Mouse (Mus musculus) MEL (cell line): ENCODE measurements around the gene Krtcap2. TPM values are rescaled to one million over a fixed set of nuclear protein-coding genes. Genes with fewer than 3 reads are reported as not detected.

Experiments used
- DNase-seq: peaks from one replicate; pipeline ENCODE4 v3.0.0; 2011; ENCODE audit warnings: low read depth, low spot score
- H3K27ac ChIP-seq: 2 replicates; pipeline ENCODE4 v1.5.1; 2012; ENCODE audit warnings: low read depth, mild to moderate bottlenecking, control low read depth, low read length, moderate library complexity; ENCODE audit not compliant: control insufficient read depth
- H3K27me3 ChIP-seq, 2 experiments: fragments of 150-350 bp in 1 of 2; sonication (generic) in 1 of 2; 2 replicates each; pipeline ENCODE4 v1.6.1; 2012; ENCODE audit warnings: low read length in 2 of 2, mild to moderate bottlenecking in 2 of 2, improper control_type of control experiment in 1 of 2, moderate library complexity in 1 of 2; ENCODE audit not compliant: insufficient read depth in 2 of 2, control insufficient read depth in 1 of 2
- H3K36me3 ChIP-seq, 2 experiments: 2 replicates each; pipeline ENCODE4 v1.6.1; 2012 to 2014; ENCODE audit warnings: low read length in 2 of 2, improper control_type of control experiment in 1 of 2, inconsistent platforms in 1 of 2, mild to moderate bottlenecking in 1 of 2; ENCODE audit not compliant: insufficient read depth in 2 of 2, control insufficient read depth in 1 of 2
- H3K4me1 ChIP-seq, 2 experiments: fragments of 150-350 bp in 1 of 2; sonication (generic) in 1 of 2; 2 replicates each; pipeline ENCODE4 v1.6.1; 2012; ENCODE audit warnings: low read length in 2 of 2, improper control_type of control experiment in 1 of 2, mild to moderate bottlenecking in 1 of 2; ENCODE audit not compliant: insufficient read depth in 2 of 2, control insufficient read depth in 1 of 2
- H3K4me3 ChIP-seq, 2 experiments: fragments of 150-350 bp in 1 of 2; sonication (generic) in 1 of 2; 2 replicates each; pipeline ENCODE4 v1.5.1; 2012; ENCODE audit warnings: low read depth in 2 of 2, low read length in 2 of 2, mild to moderate bottlenecking in 2 of 2, moderate library complexity in 2 of 2, control low read depth in 1 of 2, improper control_type of control experiment in 1 of 2; ENCODE audit not compliant: control insufficient read depth in 1 of 2, insufficient read depth in 1 of 2
- H3K79me2 ChIP-seq: 2 replicates; pipeline ENCODE4 v1.6.1; 2012; ENCODE audit warnings: mild to moderate bottlenecking, low read length, moderate library complexity; ENCODE audit not compliant: control insufficient read depth, poor library complexity, insufficient read depth
- H3K9ac ChIP-seq: 2 replicates; pipeline ENCODE4 v1.6.1; 2012; ENCODE audit warnings: low read depth, mild to moderate bottlenecking, control low read depth, low read length, moderate library complexity; ENCODE audit not compliant: control insufficient read depth, poor library complexity, severe bottlenecking
- H3K9me3 ChIP-seq: fragments of 150-350 bp; sonication (generic); replicated peaks from 2 replicates; pipeline ENCODE4 v1.6.1; 2012; ENCODE audit warnings: mild to moderate bottlenecking, low read length, improper control_type of control experiment, moderate library complexity; ENCODE audit not compliant: insufficient read depth
- CHD1 ChIP-seq: IDR thresholded peaks from 2 replicates; pipeline ENCODE4 v1.6.1; 2012; ENCODE audit warnings: low read depth, mild to moderate bottlenecking, inconsistent platforms, low read length, improper control_type of control experiment
- CHD2 ChIP-seq: IDR thresholded peaks from 2 replicates; pipeline ENCODE4 v1.6.1; 2011; ENCODE audit warnings: low read length, improper control_type of control experiment
- CTCF ChIP-seq, 3 experiments: IDR thresholded peaks in 2 of 3; conservative IDR thresholded peaks in 1 of 3; 2 replicates each; pipeline ENCODE4 v1.5.1; 2011 to 2012; ENCODE audit warnings: low read length in 3 of 3, low read depth in 2 of 3, mild to moderate bottlenecking in 2 of 3, improper control_type of control experiment in 1 of 3, inconsistent platforms in 1 of 3, mixed read lengths in 1 of 3, moderate library complexity in 1 of 3; ENCODE audit not compliant: control insufficient read depth in 1 of 3, insufficient read depth in 1 of 3, poor library complexity in 1 of 3, severe bottlenecking in 1 of 3
- ELF1 ChIP-seq: IDR thresholded peaks from 2 replicates; pipeline ENCODE4 v1.6.1; 2014; ENCODE audit warnings: low read depth, mild to moderate bottlenecking, inconsistent platforms, low read length, improper control_type of control experiment, moderate library complexity
- GABPA ChIP-seq: IDR thresholded peaks from 2 replicates; pipeline ENCODE4 v1.6.1; 2012; ENCODE audit warnings: low read depth, mild to moderate bottlenecking, inconsistent platforms, low read length, improper control_type of control experiment, moderate library complexity
- GATA1 ChIP-seq: IDR thresholded peaks from 2 replicates; pipeline ENCODE4 v1.6.1; 2011; ENCODE audit warnings: low read depth, low read length, improper control_type of control experiment
- HCFC1 ChIP-seq: IDR thresholded peaks from 2 replicates; pipeline ENCODE4 v1.6.1; 2012; ENCODE audit warnings: low read depth, mild to moderate bottlenecking, inconsistent platforms, low read length, improper control_type of control experiment, moderate library complexity
- JUND ChIP-seq: IDR thresholded peaks from 2 replicates; pipeline ENCODE4 v1.6.1; 2011; ENCODE audit warnings: low read depth, mild to moderate bottlenecking, improper control_type of control experiment, low read length
- MAFK ChIP-seq: IDR thresholded peaks from 2 replicates; pipeline ENCODE4 v1.6.1; 2011; ENCODE audit warnings: low read depth, mild to moderate bottlenecking, low read length, improper control_type of control experiment, borderline replicate concordance
- MAX ChIP-seq: IDR thresholded peaks from 2 replicates; pipeline ENCODE4 v1.6.1; 2011; ENCODE audit warnings: low read length, improper control_type of control experiment
- MAZ ChIP-seq: IDR thresholded peaks from 2 replicates; pipeline ENCODE4 v1.6.1; 2012; ENCODE audit warnings: low read depth, mild to moderate bottlenecking, inconsistent platforms, low read length, improper control_type of control experiment
- MXI1 ChIP-seq: IDR thresholded peaks from 2 replicates; pipeline ENCODE4 v1.6.1; 2011; ENCODE audit warnings: mild to moderate bottlenecking, low read depth, low read length, improper control_type of control experiment
- MYB ChIP-seq: IDR thresholded peaks from 2 replicates; pipeline ENCODE4 v1.6.1; 2011; ENCODE audit warnings: mild to moderate bottlenecking, low read depth, low read length, improper control_type of control experiment
- MYC ChIP-seq: IDR thresholded peaks from 2 replicates; pipeline ENCODE4 v1.6.1; 2011; ENCODE audit warnings: low read depth, mild to moderate bottlenecking, low read length, improper control_type of control experiment, moderate library complexity
- NELFE ChIP-seq: IDR thresholded peaks from 2 replicates; pipeline ENCODE4 v1.6.1; 2011; ENCODE audit warnings: low read depth, low read length, improper control_type of control experiment
- NRF1 ChIP-seq: IDR thresholded peaks from 2 replicates; pipeline ENCODE4 v1.6.1; 2014; ENCODE audit warnings: low read depth, mild to moderate bottlenecking, inconsistent platforms, low read length, improper control_type of control experiment, moderate library complexity; ENCODE audit not compliant: poor library complexity, insufficient read depth, severe bottlenecking
- POLR2A ChIP-seq, 2 experiments: IDR thresholded peaks; 2 replicates each; pipeline ENCODE4 v1.6.1; 2011 to 2012; ENCODE audit warnings: low read length in 2 of 2, mild to moderate bottlenecking in 2 of 2, control low read depth in 1 of 2, improper control_type of control experiment in 1 of 2, low read depth in 1 of 2, moderate library complexity in 1 of 2; ENCODE audit not compliant: control insufficient read depth in 1 of 2, insufficient read depth in 1 of 2, poor library complexity in 1 of 2
- POLR2AphosphoS2 ChIP-seq: IDR thresholded peaks from 2 replicates; pipeline ENCODE4 v1.6.1; 2011; ENCODE audit warnings: low read length, improper control_type of control experiment
- POLR2AphosphoS5 ChIP-seq: IDR thresholded peaks from 2 replicates; pipeline ENCODE4 v1.6.1; 2012; ENCODE audit warnings: low read depth, borderline replicate concordance, mild to moderate bottlenecking, inconsistent platforms, low read length, moderate library complexity, mixed read lengths
- RAD21 ChIP-seq: IDR thresholded peaks from 2 replicates; pipeline ENCODE4 v1.6.1; 2011; ENCODE audit warnings: mild to moderate bottlenecking, low read depth, low read length, improper control_type of control experiment
- RCOR1 ChIP-seq: IDR thresholded peaks from 2 replicates; pipeline ENCODE4 v1.6.1; 2012; ENCODE audit warnings: low read depth, mild to moderate bottlenecking, inconsistent platforms, low read length, improper control_type of control experiment
- SIN3A ChIP-seq: IDR thresholded peaks from 2 replicates; pipeline ENCODE4 v1.6.1; 2012; ENCODE audit warnings: low read length, improper control_type of control experiment, inconsistent platforms
- SMC3 ChIP-seq: IDR thresholded peaks from 2 replicates; pipeline ENCODE4 v1.6.1; 2011; ENCODE audit warnings: low read depth, low read length, improper control_type of control experiment
- TBP ChIP-seq: IDR thresholded peaks from 2 replicates; pipeline ENCODE4 v1.8.0; 2011; ENCODE audit warnings: low read depth, low read length, improper control_type of control experiment
- TCF12 ChIP-seq: IDR thresholded peaks from 2 replicates; pipeline ENCODE4 v1.6.1; 2014; ENCODE audit warnings: low read depth, mild to moderate bottlenecking, inconsistent platforms, low read length, improper control_type of control experiment, moderate library complexity
- UBTF ChIP-seq: IDR thresholded peaks from 2 replicates; pipeline ENCODE4 v1.6.1; 2012; ENCODE audit warnings: low read depth, mild to moderate bottlenecking, inconsistent platforms, low read length, improper control_type of control experiment, moderate library complexity, borderline replicate concordance; ENCODE audit not compliant: insufficient read depth
- USF1 ChIP-seq: IDR thresholded peaks from 2 replicates; pipeline ENCODE4 v1.6.1; 2014; ENCODE audit warnings: low read depth, mild to moderate bottlenecking, inconsistent platforms, low read length, improper control_type of control experiment, moderate library complexity
- USF2 ChIP-seq, 2 experiments: IDR thresholded peaks; 2 replicates each; pipeline ENCODE4 v1.6.1; 2011 to 2012; ENCODE audit warnings: improper control_type of control experiment in 2 of 2, low read length in 2 of 2, borderline replicate concordance in 1 of 2, inconsistent platforms in 1 of 2, low read depth in 1 of 2, mild to moderate bottlenecking in 1 of 2; ENCODE audit not compliant: insufficient read depth in 1 of 2
- ZKSCAN1 ChIP-seq: IDR thresholded peaks from 2 replicates; pipeline ENCODE4 v1.6.1; 2012; ENCODE audit warnings: low read depth, mild to moderate bottlenecking, inconsistent platforms, low read length, improper control_type of control experiment, moderate library complexity
- ZMIZ1 ChIP-seq: IDR thresholded peaks from 2 replicates; pipeline ENCODE4 v1.6.1; 2012; ENCODE audit warnings: low read depth, mild to moderate bottlenecking, inconsistent platforms, low read length, improper control_type of control experiment, moderate library complexity
- ZNF384 ChIP-seq: IDR thresholded peaks from 2 replicates; pipeline ENCODE4 v1.6.1; 2012; ENCODE audit warnings: low read depth, mild to moderate bottlenecking, inconsistent platforms, low read length, improper control_type of control experiment
- polyA plus RNA-seq, 2 experiments: library from polyadenylated mRNA; stranded (reverse) in 1 of 2; unstranded in 1 of 2; fragments of >175 nt in 1 of 2; fragments of >200 nt in 1 of 2; gene quantifications; 2 replicates each; pipeline versions ENCODE4 v1.2.1 to v1.2.4; 2012; ENCODE audit warnings: low replicate concordance in 2 of 2, low read depth in 1 of 2; ENCODE audit not compliant: insufficient read length in 2 of 2, insufficient read depth in 1 of 2, missing spikeins in 1 of 2
- total RNA-seq: library from RNA; depleted of rRNA; stranded (reverse); fragments of 300-350 nt; gene quantifications from 2 replicates; pipeline ENCODE4 v1.2.3, GENCODE M21; 2012

Krtcap2 gene
- total and polyA plus RNA-seq, 3 experiments = 171 to 497 TPM; not detected in 1

DNA sequence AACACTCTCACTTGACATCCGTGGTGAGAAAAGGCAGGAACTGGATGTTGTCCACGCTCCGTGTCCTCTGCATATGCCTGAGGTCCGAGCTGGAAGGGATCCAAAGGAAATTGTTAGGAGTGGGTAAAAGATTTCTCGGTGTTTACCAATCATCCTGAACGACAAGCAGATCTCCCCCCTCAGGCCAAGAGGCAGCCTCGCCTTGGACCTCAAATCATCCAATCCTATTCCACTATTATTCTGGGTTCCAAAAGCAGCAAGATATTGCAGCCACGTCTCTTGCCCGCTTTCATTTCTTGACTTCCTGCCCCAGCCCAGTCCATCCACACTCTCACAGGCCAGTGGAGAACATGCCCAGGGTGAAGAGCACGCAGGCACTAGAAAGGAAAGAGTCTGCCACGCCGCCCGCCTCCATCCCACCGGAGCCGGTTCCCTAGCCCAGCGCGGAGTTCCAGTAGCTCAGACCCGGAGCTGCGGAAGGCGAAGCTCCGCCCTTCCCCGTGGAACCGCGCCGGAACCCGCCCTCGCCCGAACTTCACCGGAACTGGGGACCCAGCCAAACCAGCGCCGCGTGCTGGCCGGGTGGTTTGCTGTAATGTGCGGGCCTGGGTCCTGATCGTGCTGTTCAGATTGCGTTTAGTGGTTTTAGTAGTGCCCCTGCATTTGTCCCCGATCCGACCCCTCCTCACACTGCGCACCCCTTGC is 24.4 kb downstream of the Krtcap2 start, which contains the start of gene Slc50a1:
Slc50a1 (minus strand) TSS at position 520 of the 705 bp plus-strand sequence.
- H3K4me3 ChIP-seq = peak within 1 kb of the TSS; percentile 78 to 82
- peaks cover 2 to 5% of the 10 kb centered on the region in 2 experiments; a peak in 2 of 4 replicates for H3K27me3 ChIP-seq

GRCm38 (mm10) chr3:89270891-89271290 is 25.1 kb downstream of the Krtcap2 start:
- Histone ChIP-seq H3K36me3 (peaks cover 0 to 16% of the 10 kb centered on the region in 2 experiments; a peak in 2 of 4 replicates), H3K27me3 (peaks cover 0 to 2% of the 10 kb centered on the region in 2 experiments; a peak in 1 of 4 replicates), H3K27ac (no peak overlapping the region), H3K79me2 (peaks cover 4% of the 10 kb centered on the region; the same call in 1 of the 2 replicates), H3K9ac (peak overlapping the region; percentile 76), H3K9me3 (no peaks in the 10 kb centered on the region), H3K4me1 (peaks cover 3 to 30% of the 10 kb centered on the region in 2 experiments), H3K4me3 (peak overlapping the region in 1 of 2 experiments; percentile 78; a peak in 2 of 4 replicates)
- TF ChIP-seq POLR2AphosphoS5 = no peak
- TF ChIP-seq MAZ = no peak
- TF ChIP-seq SMC3 = no peak
- no peak for TF ChIP-seq TBP
- no peak for TF ChIP-seq POLR2A (IDR thresholded peaks at IDR 0.05; ENCODE audit: control insufficient read depth in 1 of 2, insufficient read depth in 1 of 2, low read depth in 1 of 2, low read length in 2 of 2, poor library complexity in 1 of 2)
- TF ChIP-seq JUND = no peak
- no peak for TF ChIP-seq POLR2AphosphoS2
- TF ChIP-seq MAX = no peak
- no peak for TF ChIP-seq GABPA
- TF ChIP-seq GATA1 = no peak
- no peak for TF ChIP-seq ZNF384
- no peak for TF ChIP-seq MXI1
- TF ChIP-seq CHD1 = no peak
- TF ChIP-seq USF1 = no peak
- TF ChIP-seq MYB = no peak
- TF ChIP-seq TCF12 = no peak
- TF ChIP-seq ZKSCAN1 = no peak
- TF ChIP-seq NRF1 = no peak
- no peak for DNase-seq

More for the DNA sequence above, 24.4 kb downstream of the Krtcap2 start, which contains the start of gene Slc50a1:
- DNase-seq = peak; percentile 86
- Histone ChIP-seq H3K9ac (peak within 1 kb of the TSS; percentile 76), H3K79me2 (peaks cover 4% of the 10 kb centered on the region; the same call in 1 of the 2 replicates), H3K9me3 (no peaks in the 10 kb centered on the region), H3K4me1 (peaks cover 3 to 31% of the 10 kb centered on the region in 2 experiments), H3K36me3 (peaks cover 0 to 17% of the 10 kb centered on the region in 2 experiments; a peak in 2 of 4 replicates), H3K27ac (peak within 1 kb of the TSS; percentile 44)
- TF ChIP-seq MXI1 = peak; percentile 69; the same call in 1 of the 2 replicates
- TF ChIP-seq GABPA = no peak
- peak; percentile 85 to 90 for TF ChIP-seq POLR2A (IDR thresholded peaks at IDR 0.05; ENCODE audit: control insufficient read depth in 1 of 2, insufficient read depth in 1 of 2, low read depth in 1 of 2, low read length in 2 of 2, poor library complexity in 1 of 2)
- TF ChIP-seq ZMIZ1 = peak; percentile 66
- no peak for TF ChIP-seq USF2 (IDR thresholded peaks at IDR 0.05; ENCODE audit: borderline replicate concordance in 1 of 2, insufficient read depth in 1 of 2, low read depth in 1 of 2, low read length in 2 of 2)
- peak; percentile 84 for TF ChIP-seq NELFE
- peak; percentile 91 for TF ChIP-seq POLR2AphosphoS2
- no peak for TF ChIP-seq CHD1
- TF ChIP-seq MYC = peak; percentile 88
- peak; percentile 78 for TF ChIP-seq HCFC1
- peak; percentile 88 for TF ChIP-seq MAX
- no peak for TF ChIP-seq RCOR1
- TF ChIP-seq CHD2 = no peak
- TF ChIP-seq MAFK = no peak
- peak; percentile 68 for TF ChIP-seq TCF12
- TF ChIP-seq SIN3A = peak; percentile 64
- TF ChIP-seq TBP = peak; percentile 22
- no peak for TF ChIP-seq RAD21
- TF ChIP-seq SMC3 = no peak
- TF ChIP-seq NRF1 = no peak
- TF ChIP-seq UBTF = 0 out of 2 replicates have a peak, but pooled peaks have one; percentile 26
- peak; percentile 82 for TF ChIP-seq ELF1
- no peak for TF ChIP-seq POLR2AphosphoS5
- peak in 2 of 3 experiments; percentile 51 to 70; a peak in 4 of 6 replicates for TF ChIP-seq CTCF (IDR thresholded peaks at IDR 0.05 in 2 of 3, conservative IDR thresholded peaks at IDR 0.05 in 1 of 3; ENCODE audit: control insufficient read depth in 1 of 3, insufficient read depth in 1 of 3, low read depth in 2 of 3, low read length in 3 of 3, poor library complexity in 1 of 3, severe bottlenecking in 1 of 3)
- TF ChIP-seq USF1 = 0 out of 2 replicates have a peak, but pooled peaks have one; percentile 35
